ENCODE assay signal across 32 mouse cellular contexts in genomic region chr3:118248768-118249167, GRCm38 (mm10).
DNase-seq lines count a peak whose midpoint lies in the region; ATAC-seq and TF ChIP-seq lines count a peak whose summit lies in the region.
"Had no signal": no experiment of that assay in that cellular context is flagged by ENCODE, and none has a peak within 500 bp of the region (broad histone marks: within the 10 kb centered on the region; RNA-seq: fewer than 3 reads in every experiment).

No protein-coding gene starts in this region.

- no peaks in the 10 kb centered on the region for H3K36me3 ChIP-seq in embryonic facial prominence, embryonic 14.5 days (ENCODE audit: control insufficient read depth, insufficient read depth, low read length)
- no peaks in the 10 kb centered on the region for H3K36me3 ChIP-seq in limb, embryonic 14.5 days (ENCODE audit: control insufficient read depth, insufficient read depth, low read length)
- no peaks in the 10 kb centered on the region for H3K36me3 ChIP-seq in thymus, adult 2 months (ENCODE audit: control insufficient read depth, insufficient read depth, low read length)
- H3K36me3 ChIP-seq: embryonic facial prominence, embryonic 12.5 days; forebrain, embryonic 10.5 days; heart, embryonic 10.5 days; heart, embryonic 15.5 days; liver, embryonic 15.5 days; lung, embryonic 15.5 days; midbrain, embryonic 10.5 days; midbrain, embryonic 15.5 days; neural tube, embryonic 15.5 days; stomach, embryonic 15.5 days had no signal

- no peak overlapping the region for H3K4me3 ChIP-seq in embryonic facial prominence, embryonic 14.5 days (ENCODE audit: low read depth, low read length)
- no peak overlapping the region for H3K4me3 ChIP-seq in limb, embryonic 14.5 days (replicated peaks; ENCODE audit: low read length)
- no peak overlapping the region for H3K4me3 ChIP-seq in thymus, adult 2 months (ENCODE audit: control insufficient read depth, insufficient read depth, low read length)
- H3K4me3 ChIP-seq: embryonic facial prominence, embryonic 12.5 days; forebrain, embryonic 10.5 days; heart, embryonic 10.5 days; heart, embryonic 15.5 days; liver, embryonic 15.5 days; lung, embryonic 15.5 days; midbrain, embryonic 10.5 days; midbrain, embryonic 15.5 days; neural tube, embryonic 15.5 days; stomach, embryonic 15.5 days had no signal

- DNase-seq in frontal cortex, postnatal 25 days (ENCODE audit: low spot score in 2 of 2) = no peak
- peak; percentile 57 for DNase-seq in brain, adult 2 months (ENCODE audit: low read depth, low spot score)
- DNase-seq in embryonic facial prominence, embryonic 14.5 days (ENCODE audit: low spot score) = peak; percentile 23
- DNase-seq in limb, embryonic 14.5 days (ENCODE audit: low spot score) = peak; percentile 11
- no peak for DNase-seq in heart, adult 9 months (ENCODE audit: low spot score in 2 of 2)
- DNase-seq in thymus, adult 2 months = no peak
- DNase-seq: adrenal gland, postnatal 14 days; cerebellum, adult 8-10 months; cerebellum, postnatal 25 days; gastrocnemius, postnatal 14 days; kidney, adult 8-10 months; kidney, postnatal 4 days; liver; retina, postnatal 1 day; right cerebral cortex, postnatal 25 days; thymus, adult 18-20 months; thymus, postnatal 36 days had no signal

- no peaks in the 10 kb centered on the region for H3K4me1 ChIP-seq in embryonic facial prominence, embryonic 14.5 days (ENCODE audit: control insufficient read depth, insufficient read depth, low read length)
- H3K4me1 ChIP-seq in limb, embryonic 14.5 days (ENCODE audit: control insufficient read depth, insufficient read depth, low read length) = no peaks in the 10 kb centered on the region
- no peaks in the 10 kb centered on the region for H3K4me1 ChIP-seq in thymus, adult 2 months (replicated peaks; ENCODE audit: control insufficient read depth, insufficient read depth, low read length)
- H3K4me1 ChIP-seq: embryonic facial prominence, embryonic 12.5 days; forebrain, embryonic 10.5 days; heart, embryonic 10.5 days; heart, embryonic 15.5 days; liver, embryonic 15.5 days; lung, embryonic 15.5 days; midbrain, embryonic 10.5 days; midbrain, embryonic 15.5 days; neural tube, embryonic 15.5 days; stomach, embryonic 15.5 days had no signal

- H3K9ac ChIP-seq in embryonic facial prominence, embryonic 14.5 days (ENCODE audit: low read depth, low read length) = no peak overlapping the region
- H3K9ac ChIP-seq in limb, embryonic 14.5 days (ENCODE audit: low read depth, low read length, severe bottlenecking) = no peak overlapping the region
- H3K9ac ChIP-seq: embryonic facial prominence, embryonic 12.5 days; heart, embryonic 15.5 days; liver, embryonic 15.5 days; lung, embryonic 15.5 days; midbrain, embryonic 15.5 days; neural tube, embryonic 15.5 days; stomach, embryonic 15.5 days had no signal

- no peaks in the 10 kb centered on the region for H3K27me3 ChIP-seq in embryonic facial prominence, embryonic 14.5 days (replicated peaks; ENCODE audit: control insufficient read depth, insufficient read depth, low read length)
- no peaks in the 10 kb centered on the region for H3K27me3 ChIP-seq in limb, embryonic 14.5 days (ENCODE audit: control insufficient read depth, insufficient read depth, low read length)
- H3K27me3 ChIP-seq in thymus, adult 2 months (ENCODE audit: control insufficient read depth, insufficient read depth, low read length) = no peaks in the 10 kb centered on the region
- H3K27me3 ChIP-seq: embryonic facial prominence, embryonic 12.5 days; heart, embryonic 15.5 days; liver, embryonic 15.5 days; lung, embryonic 15.5 days; midbrain, embryonic 15.5 days; neural tube, embryonic 15.5 days; Patski; stomach, embryonic 15.5 days had no signal

- no peak overlapping the region for H3K27ac ChIP-seq in embryonic facial prominence, embryonic 14.5 days (replicated peaks; ENCODE audit: low read depth, low read length)
- no peak overlapping the region for H3K27ac ChIP-seq in limb, embryonic 14.5 days (replicated peaks; ENCODE audit: low read depth, low read length)
- no peak overlapping the region for H3K27ac ChIP-seq in thymus, adult 2 months (ENCODE audit: control insufficient read depth, insufficient read depth, low read length)
- H3K27ac ChIP-seq: embryonic facial prominence, embryonic 12.5 days; forebrain, embryonic 10.5 days; heart, embryonic 10.5 days; heart, embryonic 15.5 days; kidney, postnatal 0 days; liver, embryonic 15.5 days; lung, embryonic 15.5 days; midbrain, embryonic 10.5 days; midbrain, embryonic 15.5 days; neural tube, embryonic 15.5 days; stomach, embryonic 15.5 days had no signal

- ATAC-seq in frontal cortex, adult (ENCODE audit: low TSS enrichment) = peak; percentile 44; the same call in 1 of the 2 replicates
- no peak for ATAC-seq in embryonic facial prominence, embryonic 14.5 days (ENCODE audit: low read depth)
- ATAC-seq in limb, embryonic 14.5 days (ENCODE audit: low FRiP score, low read depth) = no peak; the same call in 1 of the 2 replicates
- ATAC-seq: forebrain, embryonic 16.5 days; intestine, embryonic 16.5 days; midbrain, embryonic 15.5 days; Patski had no signal

- 44% methylated on average over 2 of the region's 2 CpGs for WGBS in embryonic facial prominence, embryonic 14.5 days
- 59% methylated on average over 2 of the region's 2 CpGs for WGBS in limb, embryonic 14.5 days
- 84% methylated on average over 2 of the region's 2 CpGs for WGBS in thymus, adult 2 months

- TF ChIP-seq CTCF in thymus, adult 2 months (IDR thresholded peaks at IDR 0.05; ENCODE audit: borderline replicate concordance, control insufficient read depth, extremely low read depth, insufficient read depth, low read length, poor library complexity) = no peak

- H3K9me3 ChIP-seq in embryonic facial prominence, embryonic 14.5 days (ENCODE audit: control insufficient read depth, low read length) = no peaks in the 10 kb centered on the region
- no peaks in the 10 kb centered on the region for H3K9me3 ChIP-seq in limb, embryonic 14.5 days (ENCODE audit: control insufficient read depth, low read length)
- H3K9me3 ChIP-seq: embryonic facial prominence, embryonic 12.5 days; forebrain, embryonic 10.5 days; heart, embryonic 10.5 days; heart, embryonic 15.5 days; liver, embryonic 15.5 days; lung, embryonic 15.5 days; midbrain, embryonic 10.5 days; midbrain, embryonic 15.5 days; neural tube, embryonic 15.5 days; stomach, embryonic 15.5 days had no signal

- TF ChIP-seq POLR2A in limb, embryonic 14.5 days (IDR thresholded peaks at IDR 0.05; ENCODE audit: borderline replicate concordance, extremely low read depth, insufficient read depth, insufficient read length) = no peak
- TF ChIP-seq POLR2A in thymus, adult 2 months (IDR thresholded peaks at IDR 0.05; ENCODE audit: control insufficient read depth, extremely low read depth, insufficient read depth, low read length, poor library complexity) = no peak

- no peak overlapping the region for H3K4me2 ChIP-seq in embryonic facial prominence, embryonic 14.5 days (ENCODE audit: low read depth, low read length)
- H3K4me2 ChIP-seq in limb, embryonic 14.5 days (replicated peaks; ENCODE audit: low read depth, low read length, severe bottlenecking) = no peak overlapping the region
- H3K4me2 ChIP-seq: embryonic facial prominence, embryonic 12.5 days; heart, embryonic 15.5 days; liver, embryonic 15.5 days; lung, embryonic 15.5 days; midbrain, embryonic 15.5 days; neural tube, embryonic 15.5 days; stomach, embryonic 15.5 days had no signal

Comparison
In these comparisons a context has a peak if more than half of its experiments do, and no peak if none do; other contexts are left out.
1. DNase-seq: peak in brain, adult 2 months (single experiment), embryonic facial prominence, embryonic 14.5 days (single experiment) and limb, embryonic 14.5 days (single experiment); none in frontal cortex, postnatal 25 days (0 of 2), heart, adult 9 months (0 of 2) and thymus, adult 2 months (single experiment).